Mouse (Mus musculus) fibroblast of lung, adult 2 months (primary cell): ENCODE results near the gene Tcea2.

ENCODE experiments used
- DNase-seq: peaks from one replicate; pipeline ENCODE4 v3.0.0-alpha.2; 2011; ENCODE audit warnings: low read depth

The Tcea2 gene

DNA sequence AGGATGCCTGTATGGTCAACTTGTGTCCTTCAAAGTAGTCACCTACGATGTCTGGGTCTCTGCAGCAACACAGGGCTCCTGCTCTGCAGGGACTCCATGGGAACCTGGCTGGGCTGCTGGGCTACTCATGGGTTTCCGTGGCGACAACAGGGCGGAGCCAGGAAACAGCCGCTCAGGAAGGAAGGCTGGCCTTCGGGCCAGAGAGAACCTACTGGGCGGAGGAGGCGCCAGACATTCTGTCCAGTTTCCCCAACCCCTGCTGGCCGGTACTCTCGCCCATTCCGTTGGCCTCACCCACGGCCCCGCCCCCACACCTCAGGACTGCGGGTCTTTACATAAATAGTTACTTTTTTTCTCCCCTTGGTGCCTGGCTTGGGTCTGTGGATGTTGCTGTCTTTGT is 4.7 kb upstream of the Tcea2 start:
- peak; percentile 43 for DNase-seq

- no peak for DNase-seq
Measured at GRCm38 (mm10) chr2:181676424-181676823, 3.7 kb upstream of the Tcea2 start.

DNA sequence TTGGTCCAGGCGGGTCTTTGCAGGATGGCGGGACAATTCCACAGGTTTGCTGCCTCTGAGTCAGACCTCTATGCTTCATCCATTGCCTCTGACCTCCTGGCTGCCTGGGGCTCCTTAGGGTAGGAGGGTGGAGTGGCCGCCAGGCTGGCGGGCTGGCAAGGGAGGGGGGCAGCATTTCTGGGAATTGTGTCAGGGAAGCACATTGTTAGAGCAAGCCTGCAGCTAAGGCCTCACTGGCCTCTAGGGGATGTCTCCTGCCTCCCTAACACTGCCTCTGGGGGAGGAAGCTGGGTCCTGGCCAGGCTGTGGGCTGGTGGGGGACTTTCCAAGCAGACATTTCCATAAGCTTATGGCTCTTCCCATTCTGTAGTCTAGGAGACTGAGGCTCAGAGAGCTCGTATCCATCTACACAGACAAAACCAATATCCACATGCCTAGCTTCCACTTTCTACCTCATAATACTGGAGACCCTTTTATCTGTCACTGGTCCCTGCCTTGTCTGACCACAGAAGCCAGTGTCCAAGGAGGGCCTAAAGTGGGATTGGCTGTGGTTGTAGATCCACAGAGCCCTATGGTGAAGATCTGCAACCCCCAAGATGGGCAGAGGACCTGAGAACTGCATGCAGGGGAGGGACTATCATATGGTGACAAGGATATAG is 2.9 kb upstream of the Tcea2 start:
- DNase-seq, result no peak

DNA sequence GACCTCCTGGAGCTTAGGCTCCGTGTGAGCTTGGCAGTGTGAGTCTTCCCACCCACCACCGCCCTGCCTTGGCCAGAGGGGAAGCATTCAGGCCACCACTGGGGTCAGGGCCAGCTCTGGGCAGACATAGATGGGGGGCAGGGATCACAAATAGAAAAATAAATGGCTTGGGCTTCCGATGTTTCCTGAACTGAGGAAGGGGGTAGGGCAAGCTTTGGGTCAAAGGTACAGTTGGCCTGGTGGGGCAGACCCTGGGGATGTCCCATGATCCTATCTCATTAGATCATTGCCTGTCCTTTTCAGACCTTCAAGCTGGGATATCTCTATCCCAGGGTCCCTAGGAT is 2.4 kb upstream of the Tcea2 start:
- DNase-seq, result no peak

GRCm38 (mm10) chr2:181678780-181679179 is 1.3 kb upstream of the Tcea2 start:
- DNase-seq, result peak; percentile 70

- no peak for DNase-seq
Measured at GRCm38 (mm10) chr2:181680716-181681117, 607 bp downstream of the Tcea2 start.

- DNase-seq, result no peak
Measured at GRCm38 (mm10) chr2:181681978-181682377, 1.9 kb downstream of the Tcea2 start.

DNA sequence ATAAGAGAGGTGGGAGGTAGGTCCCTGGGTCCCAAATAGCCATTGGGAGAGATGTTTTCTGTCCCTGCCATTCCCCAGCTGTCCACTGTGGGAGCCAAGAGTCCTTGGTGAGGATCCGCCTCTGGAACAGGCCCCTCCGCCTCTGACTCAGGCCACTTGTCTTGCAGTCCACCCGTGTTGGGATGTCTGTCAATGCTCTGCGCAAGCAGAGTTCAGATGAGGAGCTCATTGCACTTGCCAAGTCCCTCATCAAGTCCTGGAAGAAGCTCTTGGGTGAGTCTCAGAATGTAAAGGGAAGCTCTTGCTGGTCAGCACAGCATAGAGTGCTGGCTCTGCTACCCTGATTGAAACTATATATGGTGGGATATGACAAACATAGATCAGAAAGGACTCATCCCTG is 3.3 kb downstream of the Tcea2 start:
- no peak for DNase-seq

DNA sequence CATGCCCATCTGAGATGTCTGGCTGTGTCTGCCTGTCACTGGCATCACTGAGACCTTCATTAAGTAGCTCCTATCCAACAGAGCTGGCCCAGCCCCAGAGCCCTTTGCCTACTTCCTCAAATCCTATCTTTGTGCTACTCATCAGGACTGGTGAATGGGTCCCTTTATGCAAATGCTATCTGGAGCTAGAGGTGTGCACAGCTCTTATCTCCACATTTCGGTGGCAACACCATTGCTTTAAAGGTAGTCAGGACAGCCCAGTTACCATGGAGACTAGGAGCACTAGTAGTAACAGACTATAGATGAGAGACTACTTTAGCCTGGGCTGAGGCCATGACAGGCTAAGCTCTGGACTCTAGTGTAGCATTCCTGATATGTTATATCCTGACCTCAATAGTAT is 4.6 kb downstream of the Tcea2 start:
- DNase-seq, result no peak

- DNase-seq, result no peak
Measured at GRCm38 (mm10) chr2:181685686-181686085, 5.6 kb downstream of the Tcea2 start.

- DNase-seq, result no peak
Measured at GRCm38 (mm10) chr2:181687586-181687985, 7.5 kb downstream of the Tcea2 start.

- DNase-seq, result no peak
Measured at GRCm38 (mm10) chr2:181689466-181690160, 9.5 kb downstream of the Tcea2 start.

GRCm38 (mm10) chr2:181691083-181691482 is 11.0 kb downstream of the Tcea2 start:
- no peak for DNase-seq

GRCm38 (mm10) chr2:181691571-181691970 is 11.5 kb downstream of the Tcea2 start:
- DNase-seq, result no peak

DNA sequence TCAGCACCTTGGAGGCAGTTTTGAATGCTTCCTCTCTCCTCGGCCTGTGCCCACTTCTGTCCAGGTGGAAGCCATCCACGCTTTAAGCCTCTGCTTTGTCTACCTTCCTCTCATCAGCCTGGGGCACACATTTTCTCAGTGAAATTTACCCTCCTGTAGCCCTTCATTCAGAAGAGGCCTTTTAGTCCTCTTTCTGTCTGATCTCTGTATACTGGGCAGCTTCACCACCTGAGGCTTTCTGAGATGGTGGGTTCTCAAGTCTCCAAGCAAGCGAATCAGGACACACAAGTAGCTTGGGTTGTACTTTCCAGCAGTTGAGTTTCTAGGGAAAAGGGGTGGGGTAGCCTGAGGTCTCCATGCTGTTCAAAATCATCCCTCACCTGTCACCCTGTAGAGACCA is 12.2 kb downstream of the Tcea2 start:
- no peak for DNase-seq

- DNase-seq, result peak; percentile 54
Measured at GRCm38 (mm10) chr2:181693339-181694280, 13.5 kb downstream of the Tcea2 start, which contains the start of gene Rgs19. Gene Rgs19 (minus strand): TSS chr2:181693977.

DNA sequence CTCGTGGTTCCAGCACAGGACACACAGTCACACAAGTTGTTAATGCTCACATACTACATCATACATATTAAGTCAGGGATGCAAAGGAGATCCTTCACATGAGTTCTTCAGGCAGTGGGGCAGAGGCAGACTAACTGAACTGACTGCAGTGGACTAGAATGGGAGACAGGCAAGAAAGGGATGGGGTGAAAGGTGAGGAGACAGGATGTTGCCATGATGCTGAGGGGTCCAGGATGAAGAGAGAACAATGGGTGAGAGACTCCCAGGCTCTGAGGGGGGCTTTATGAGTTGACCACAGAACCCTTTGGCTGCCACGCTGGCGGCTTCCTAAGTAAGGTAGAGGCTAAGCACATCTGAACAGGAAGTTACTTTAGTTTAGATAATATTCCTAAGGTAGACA is 14.5 kb downstream of the Tcea2 start:
- no peak for DNase-seq

DNA sequence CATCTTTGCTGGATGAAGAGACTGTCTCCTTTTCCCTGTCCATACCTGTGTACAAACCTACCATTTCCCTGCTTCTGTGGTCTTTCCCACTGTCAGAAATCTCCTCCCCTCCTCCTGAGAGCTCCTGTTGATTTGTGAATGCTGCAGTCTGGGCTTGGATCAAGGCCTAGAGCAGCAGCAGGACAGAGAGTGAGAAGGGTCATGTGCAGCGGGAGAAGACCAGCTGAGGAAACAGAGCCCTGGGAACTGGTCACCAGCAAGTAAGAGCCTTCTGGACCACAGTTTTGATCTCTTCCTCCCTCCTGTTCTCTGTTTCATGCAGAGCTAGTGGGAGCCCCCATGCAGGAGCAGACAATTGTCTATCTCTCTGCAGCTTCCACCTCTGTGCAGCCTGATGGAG is 15.7 kb downstream of the Tcea2 start:
- DNase-seq, result no peak

GRCm38 (mm10) chr2:181696801-181697420 is 16.8 kb downstream of the Tcea2 start:
- no peak for DNase-seq

- no peak for DNase-seq
Measured at GRCm38 (mm10) chr2:181698241-181698640, 18.1 kb downstream of the Tcea2 start, which contains the start of gene Lkaaear1. Gene Lkaaear1 (minus strand): TSS chr2:181698442.

GRCm38 (mm10) chr2:181706668-181707067 is 26.6 kb downstream of the Tcea2 start:
- DNase-seq, result peak; percentile 8

- no peak for DNase-seq
Measured at GRCm38 (mm10) chr2:181713749-181714148, 33.6 kb downstream of the Tcea2 start.
